Mouse (Mus musculus): ENCODE results near the gene Mylk.

Gene Mylk

DNA sequence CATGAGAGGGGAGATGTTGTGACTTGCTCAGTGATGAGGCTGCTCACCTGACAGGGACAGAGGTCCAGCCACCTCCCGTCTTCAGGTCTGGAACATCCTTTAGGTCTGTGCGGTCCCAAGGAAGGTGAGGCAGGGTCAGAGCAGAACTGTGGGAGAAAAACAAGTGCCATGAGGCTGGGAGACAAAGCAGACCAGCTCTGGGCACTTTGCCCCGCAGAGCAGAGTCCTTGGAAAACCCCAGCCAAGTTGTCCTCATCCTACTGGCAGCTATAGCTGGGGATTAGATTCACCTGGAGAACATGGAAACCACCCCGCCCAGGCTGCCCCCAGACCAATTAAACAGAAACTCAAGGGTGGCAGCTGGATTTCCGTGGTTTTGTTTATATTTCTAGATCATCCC is 195.4 kb downstream of the Mylk start:
- no peak for DNase-seq (ENCODE audit: low spot score in 2 of 2)

DNA sequence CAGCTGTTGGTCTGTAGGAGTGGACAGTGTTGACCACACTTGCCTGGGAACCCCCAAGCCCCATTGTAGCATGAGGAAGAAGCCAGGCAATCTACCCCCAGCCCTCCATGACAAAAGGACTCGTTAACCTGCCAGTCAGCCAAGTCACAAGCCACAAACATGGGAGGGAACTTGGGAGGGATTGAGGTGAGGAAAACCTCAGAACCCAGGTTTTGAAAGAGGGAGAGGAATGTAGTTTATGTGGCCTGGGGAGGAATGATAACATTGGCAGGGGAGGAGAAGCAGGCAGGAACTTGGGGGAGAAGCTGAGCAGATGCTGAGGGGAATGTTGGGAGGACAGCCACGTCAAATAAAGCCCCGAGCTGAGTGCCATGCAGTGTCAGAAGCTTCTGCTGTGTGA is 196.9 kb downstream of the Mylk start:
- DNase-seq (ENCODE audit: low spot score in 2 of 2) = no peak

DNA sequence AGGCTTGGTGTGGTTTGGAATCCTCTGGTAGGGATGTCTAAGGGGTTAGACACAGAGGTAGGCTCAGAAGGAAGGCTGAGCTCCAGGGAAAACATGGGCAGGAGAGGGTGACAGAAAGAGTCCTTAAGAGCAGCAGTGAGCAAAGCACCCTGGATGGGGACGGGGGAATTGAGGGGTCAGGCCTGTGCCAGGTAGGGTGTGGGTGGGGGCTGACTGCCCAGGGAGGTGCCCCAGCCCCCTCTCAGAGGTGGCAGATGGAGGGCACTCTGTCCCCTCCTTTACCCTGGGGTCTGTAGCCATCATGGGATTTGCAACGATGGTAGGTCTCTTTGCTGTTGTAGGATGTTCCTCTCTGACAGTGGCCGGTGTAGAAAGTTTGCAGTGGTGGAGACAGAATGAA is 201.3 kb downstream of the Mylk start:
- no peak for DNase-seq (ENCODE audit: low spot score in 2 of 2)

GRCm38 (mm10) chr16:34950935-34951334 is 205.9 kb downstream of the Mylk start:
- DNase-seq (ENCODE audit: low spot score in 2 of 2) = no peak

DNA sequence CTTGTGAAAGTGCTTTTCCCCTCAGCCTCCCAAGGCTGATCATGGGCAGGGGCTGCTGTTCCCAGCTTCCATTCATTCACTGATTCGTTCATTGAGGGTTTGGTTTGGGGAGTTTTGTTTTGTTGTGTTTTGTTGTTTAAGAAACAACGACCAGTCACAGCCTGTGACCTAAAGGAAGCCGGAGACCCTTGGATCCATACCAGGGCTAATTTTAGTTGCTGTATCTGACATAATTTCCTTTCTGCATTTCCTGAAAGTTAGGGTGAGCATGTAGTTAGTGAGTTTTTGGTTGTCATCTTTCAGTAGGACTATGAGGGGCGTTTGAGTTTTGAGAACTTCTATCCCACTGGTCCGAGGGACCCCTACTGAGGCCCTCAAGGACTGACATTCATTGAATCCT is 207.2 kb downstream of the Mylk start:
- DNase-seq (ENCODE audit: low spot score in 2 of 2) = no peak

DNA sequence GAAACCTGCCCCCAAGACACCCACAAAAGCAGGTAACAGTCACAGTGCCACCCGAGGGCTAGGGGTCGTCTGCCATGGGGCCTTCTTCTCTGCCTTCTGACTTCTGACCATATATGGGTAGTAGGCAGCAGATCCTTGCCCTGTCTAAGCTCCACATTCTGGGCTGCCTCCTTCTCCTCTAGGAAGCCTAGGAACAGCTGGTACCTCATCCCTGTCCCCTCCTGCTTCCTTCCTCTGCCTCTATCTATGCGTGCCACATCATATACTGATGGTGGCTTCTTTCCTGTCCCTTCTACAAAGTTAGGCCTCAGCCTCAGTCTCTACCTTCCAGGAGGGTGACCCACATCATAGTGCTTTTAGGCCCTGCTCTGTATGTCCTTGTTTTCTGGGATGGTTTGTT is 207.8 kb downstream of the Mylk start:
- DNase-seq (ENCODE audit: low spot score in 2 of 2) = no peak

DNA sequence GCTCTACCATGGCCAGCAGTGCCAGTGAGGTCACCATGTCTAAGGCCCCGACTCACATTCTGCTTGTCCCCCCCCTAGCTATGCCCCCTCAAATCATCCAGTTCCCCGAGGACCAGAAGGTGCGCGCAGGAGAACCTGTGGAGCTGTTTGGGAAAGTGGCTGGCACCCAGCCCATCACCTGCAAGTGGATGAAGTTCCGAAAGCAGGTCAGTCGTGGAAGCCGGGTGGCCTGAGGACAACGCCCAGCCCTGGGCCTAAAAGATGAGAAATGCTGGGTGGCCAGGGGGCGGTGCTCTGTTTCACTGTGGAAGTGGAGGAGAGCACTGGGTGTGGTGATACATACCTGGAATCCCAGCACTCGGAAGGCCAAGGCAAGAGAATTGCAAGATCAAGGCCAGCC is 208.5 kb downstream of the Mylk start:
- no peak for DNase-seq (ENCODE audit: low spot score in 2 of 2)

DNA sequence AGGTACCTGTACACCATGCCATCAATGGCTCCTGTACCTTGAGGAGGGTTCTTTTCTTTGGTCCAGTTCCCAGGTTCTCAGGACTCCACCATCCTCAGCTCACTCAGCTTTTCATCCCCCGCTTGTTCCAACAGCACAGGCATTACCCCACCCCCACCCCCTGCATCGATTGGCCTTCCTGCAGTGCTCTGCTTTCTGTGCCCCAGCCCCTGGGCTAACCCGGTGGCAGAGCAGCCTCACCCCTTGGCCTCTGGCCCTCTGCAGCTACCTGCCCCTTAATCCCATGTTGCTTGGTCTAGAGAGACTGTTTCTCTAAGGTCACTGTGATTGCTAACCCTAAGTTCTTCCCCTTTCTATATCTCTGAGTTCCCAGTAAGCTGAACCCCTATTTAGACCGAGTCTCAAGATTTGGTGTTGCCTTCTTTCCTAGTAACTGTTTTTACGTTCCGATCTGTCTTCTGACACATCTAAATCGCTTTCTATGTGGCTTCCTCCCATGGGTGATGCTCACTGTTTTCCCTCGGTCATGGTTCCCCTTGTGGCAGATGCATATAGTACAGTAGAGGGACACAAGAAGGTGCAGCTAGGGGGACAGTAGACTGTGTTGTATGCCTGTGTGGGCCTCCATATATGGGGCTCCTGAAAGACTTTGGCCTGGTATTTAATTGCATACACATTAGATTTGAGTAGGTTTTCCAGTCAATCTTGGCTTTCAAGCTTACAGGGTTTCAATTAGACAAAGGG is 212.6 kb downstream of the Mylk start:
- no peak for DNase-seq (ENCODE audit: low spot score in 2 of 2)

- DNase-seq (ENCODE audit: low spot score in 2 of 2) = no peak
Observed at GRCm38 (mm10) chr16:34958667-34959066, 213.7 kb downstream of the Mylk start.

- no peak for DNase-seq (ENCODE audit: low spot score in 2 of 2)
Observed at GRCm38 (mm10) chr16:34959261-34959660, 214.3 kb downstream of the Mylk start.

DNA sequence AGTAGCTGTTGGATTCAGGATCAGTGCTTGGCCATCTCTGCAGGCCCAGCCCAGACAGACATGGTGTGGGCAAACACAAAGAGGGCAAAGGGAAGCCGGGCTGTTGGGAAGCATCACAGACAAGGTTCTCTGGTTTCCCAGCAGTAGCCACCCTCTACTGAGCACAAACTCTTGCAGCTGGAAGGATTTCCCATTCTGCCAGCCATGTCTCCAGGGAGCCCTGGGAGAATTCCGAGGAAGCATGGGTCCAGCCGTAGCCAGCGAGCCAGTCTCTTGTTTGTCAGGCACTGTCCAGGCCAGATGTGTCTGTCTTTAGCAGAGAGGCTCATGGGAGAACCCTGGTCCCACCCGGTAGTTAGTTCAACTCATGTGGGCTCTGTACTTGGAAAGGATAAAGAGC is 215.2 kb downstream of the Mylk start:
- DNase-seq (ENCODE audit: low spot score in 2 of 2) = no peak

- no peak for DNase-seq (ENCODE audit: low spot score in 2 of 2)
Observed at GRCm38 (mm10) chr16:34960866-34961582, 216.0 kb downstream of the Mylk start.

- DNase-seq (ENCODE audit: low spot score in 2 of 2) = no peak
Observed at GRCm38 (mm10) chr16:34962322-34962721, 217.3 kb downstream of the Mylk start.

GRCm38 (mm10) chr16:34963008-34963407 is 218.0 kb downstream of the Mylk start:
- no peak for DNase-seq (ENCODE audit: low spot score in 2 of 2)

DNA sequence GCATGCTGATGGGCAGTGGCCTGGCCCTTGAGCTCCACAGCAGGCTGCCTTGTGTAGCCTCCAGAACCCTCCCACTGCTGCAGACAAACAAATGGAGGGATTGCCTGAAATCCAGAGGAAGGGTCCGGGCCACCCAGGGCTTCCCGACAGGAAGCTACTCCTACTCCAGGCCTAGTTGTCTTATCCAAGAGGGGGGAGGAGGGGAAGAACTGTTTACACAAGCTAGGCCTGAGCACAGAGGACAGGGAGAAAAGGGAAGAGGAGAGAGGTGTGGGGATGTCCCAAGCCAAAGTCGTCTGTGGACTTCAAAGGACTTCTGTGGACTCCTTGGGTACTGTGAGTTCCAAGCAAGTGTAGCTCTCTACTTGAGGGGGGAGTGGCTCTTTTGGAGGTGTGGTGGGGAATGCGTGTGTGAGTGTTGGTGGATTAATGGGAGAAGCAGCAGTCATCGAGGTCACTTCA is 221.6 kb downstream of the Mylk start:
- no peak for DNase-seq (ENCODE audit: low spot score in 2 of 2)

- peak; percentile 63 to 77 for DNase-seq (ENCODE audit: low spot score in 2 of 2)
Observed at GRCm38 (mm10) chr16:34967120-34967800, 222.2 kb downstream of the Mylk start.

DNA sequence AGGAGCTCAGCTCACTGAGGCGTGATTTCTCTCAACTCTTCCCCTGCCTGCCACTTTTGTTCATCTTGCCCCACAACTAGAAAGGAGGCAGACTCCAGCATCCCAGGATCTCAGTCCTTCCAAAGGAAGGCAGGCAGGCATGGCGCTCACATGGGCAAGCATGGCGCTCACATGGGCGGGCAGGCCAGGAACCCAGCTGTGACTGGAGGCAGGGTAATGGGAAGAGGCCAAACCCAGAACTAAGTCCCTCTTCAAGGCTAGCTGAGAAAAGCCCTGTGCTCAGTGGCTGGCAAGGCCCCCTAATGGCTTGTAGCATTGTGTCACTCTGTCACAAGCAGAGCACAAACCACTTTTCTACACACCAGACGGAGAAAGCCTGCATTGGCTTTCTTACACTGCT is 223.2 kb downstream of the Mylk start:
- DNase-seq (ENCODE audit: low spot score in 2 of 2) = no peak

DNA sequence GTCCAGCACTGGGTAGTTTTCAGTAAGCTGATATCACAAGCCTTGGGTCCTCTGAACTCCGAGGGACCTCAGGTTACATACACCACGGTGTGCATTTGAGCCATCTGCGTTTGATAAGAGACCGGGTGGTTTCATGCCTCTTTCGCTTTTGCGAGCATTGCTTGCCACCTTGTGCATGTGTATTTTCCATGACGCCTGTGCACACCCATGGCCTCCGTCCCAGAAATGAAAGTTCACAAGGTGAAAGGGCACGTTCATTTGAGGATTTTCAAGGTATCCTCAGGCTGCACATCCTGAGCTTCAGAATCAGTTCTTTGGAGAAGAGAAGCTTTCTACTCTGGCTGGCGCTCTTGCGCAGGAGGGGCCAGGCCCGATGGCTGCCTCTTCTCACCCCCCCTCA is 227.5 kb downstream of the Mylk start:
- DNase-seq (ENCODE audit: low spot score in 2 of 2) = no peak

- DNase-seq (ENCODE audit: low spot score in 2 of 2) = no peak
Observed at GRCm38 (mm10) chr16:34975544-34975943, 230.5 kb downstream of the Mylk start.

GRCm38 (mm10) chr16:34976630-34977029 is 231.6 kb downstream of the Mylk start:
- DNase-seq (ENCODE audit: low spot score in 2 of 2) = no peak

DNA sequence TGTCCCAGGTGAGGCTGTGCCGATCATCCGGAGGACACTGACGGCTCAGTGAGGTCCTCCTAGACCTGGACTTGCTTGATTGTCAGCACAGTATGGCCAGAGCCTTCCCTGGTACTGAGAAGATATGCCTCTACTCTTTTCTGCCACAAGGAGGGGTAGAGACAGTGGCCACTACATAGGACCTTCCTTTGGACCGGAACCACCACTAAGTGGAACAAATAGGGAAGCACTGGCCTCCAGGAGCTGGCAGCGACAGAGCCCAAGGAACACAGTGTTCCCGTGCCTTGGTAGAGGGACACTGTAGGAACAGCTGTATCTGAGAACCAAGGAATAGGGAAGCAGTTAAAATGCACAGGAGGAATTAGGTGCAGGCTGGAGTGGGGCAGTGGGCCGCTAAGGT is 233.0 kb downstream of the Mylk start:
- no peak for DNase-seq (ENCODE audit: low spot score in 2 of 2)

DNA sequence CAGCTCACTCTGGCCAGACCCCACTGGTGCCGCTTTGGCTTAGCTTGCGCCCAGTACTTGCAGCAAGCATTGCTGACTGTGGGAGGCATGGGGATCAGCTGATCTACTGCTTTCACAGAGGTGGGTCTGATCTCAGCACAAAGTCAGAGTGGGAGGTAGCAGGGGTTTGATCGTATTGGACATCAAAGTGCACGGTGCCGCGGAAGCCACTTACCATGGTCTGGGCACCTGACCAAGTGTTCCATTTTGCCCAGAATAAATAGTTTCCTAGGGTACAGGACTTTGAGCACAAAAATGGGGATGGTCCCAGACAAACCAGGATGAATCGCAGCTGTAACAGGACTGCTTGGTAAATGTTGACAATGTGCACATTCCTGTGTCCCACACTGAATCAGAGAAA is 236.0 kb downstream of the Mylk start:
- peak in 1 of 2 experiments; percentile 31 for DNase-seq (ENCODE audit: low spot score in 2 of 2)

Measured in frontal cortex, postnatal 36 days (tissue).